Mouse (Mus musculus) cerebellum, adult 2 months (tissue): ENCODE measurements around the gene Slc25a38.

Source experiments
- CTCF ChIP-seq: fragments of 200-500 bp; IDR thresholded peaks from 2 replicates; pipeline ENCODE4 v1.5.1; 2011; ENCODE audit warnings: low read depth, mild to moderate bottlenecking, control low read depth, low read length, moderate library complexity, borderline replicate concordance; ENCODE audit not compliant: insufficient read depth
- POLR2A ChIP-seq: fragments of 200-500 bp; IDR thresholded peaks from 2 replicates; pipeline ENCODE4 v1.6.1; 2011; ENCODE audit warnings: low read length, control low read depth, borderline replicate concordance; ENCODE audit not compliant: insufficient read depth

GRCm38 (mm10) chr9:120089125-120089524 is 21.0 kb upstream of the Slc25a38 start:
- TF ChIP-seq CTCF: no peak
- TF ChIP-seq POLR2A: no peak
